Mouse (Mus musculus) megakaryocyte, adult 5-6 weeks (primary cell): ENCODE data around the gene Gm10670. TPM values are rescaled to one million over a fixed set of nuclear protein-coding genes. Genes with fewer than 3 reads are reported as not detected.
"Not testable (repeated sequence)": the region's sequence is repeated elsewhere in the genome, so short reads cannot be mapped to it uniquely, and the experiment has no call there.

Source experiments
- ATAC-seq: 2 replicates; pipeline ENCODE4 v1.8.0; 2016; ENCODE audit warnings: mild to moderate bottlenecking, inconsistent platforms; ENCODE audit not compliant: poor library complexity, severe bottlenecking
- total RNA-seq, 2 experiments: library from RNA; stranded (forward) in 1 of 2; stranded (reverse) in 1 of 2; fragments of 153-499, 151-499 nt in 1 of 2; fragments of 221-1000, 200-1000 nt in 1 of 2; gene quantifications; 2 replicates each; pipeline versions ENCODE4 v1.2.3 to v1.2.4; 2015 to 2017

The Gm10670 gene
- total RNA-seq (2015) (not detected in 2 replicates), total RNA-seq (2017) (not detected in 2 replicates)

DNA sequence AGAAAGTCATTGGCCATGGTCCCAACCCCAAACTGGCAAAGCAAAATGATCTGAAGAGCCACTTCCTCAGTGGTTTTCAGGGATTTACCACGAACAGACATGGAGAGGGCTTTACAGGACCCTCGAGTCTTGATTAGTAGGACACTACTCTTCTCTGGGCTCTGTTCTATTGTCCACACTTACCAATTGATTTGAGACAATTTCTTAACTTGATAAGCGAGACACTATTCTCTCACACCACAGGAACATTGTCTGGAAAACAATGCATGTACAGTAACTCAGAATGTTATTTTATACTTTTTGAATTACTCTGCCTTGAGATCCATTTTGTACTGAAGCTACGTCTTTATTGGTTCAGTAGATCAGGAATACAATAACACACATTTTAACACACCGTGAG, at the start of gene Gm10670:
Gm10670 (minus strand) TSS at position 101 of the 400 bp plus-strand sequence.
- not testable (repeated sequence) for ATAC-seq

DNA sequence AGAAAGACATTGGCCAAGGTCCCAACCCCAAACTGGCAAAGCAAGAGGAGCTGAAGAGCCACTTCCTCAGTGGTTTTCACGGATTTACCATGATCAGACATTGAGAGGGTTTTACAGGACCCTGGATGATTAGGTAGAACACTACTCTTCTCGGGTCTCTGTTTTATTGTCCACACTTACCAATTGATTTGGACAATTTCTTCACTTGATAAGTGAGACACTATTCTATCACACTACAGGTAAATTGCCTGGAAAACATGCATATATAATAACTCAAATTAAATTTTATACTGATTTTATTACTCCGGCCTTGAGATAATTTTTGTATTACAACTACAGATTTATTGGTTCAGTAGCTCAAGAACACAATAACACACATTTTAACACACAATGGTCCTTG, 35.7 kb upstream of the Gm10670 start, which contains the start of gene Vmn1r103:
Vmn1r103 (minus strand) TSS at position 101 of the 400 bp plus-strand sequence.
- not testable (repeated sequence) for ATAC-seq

DNA sequence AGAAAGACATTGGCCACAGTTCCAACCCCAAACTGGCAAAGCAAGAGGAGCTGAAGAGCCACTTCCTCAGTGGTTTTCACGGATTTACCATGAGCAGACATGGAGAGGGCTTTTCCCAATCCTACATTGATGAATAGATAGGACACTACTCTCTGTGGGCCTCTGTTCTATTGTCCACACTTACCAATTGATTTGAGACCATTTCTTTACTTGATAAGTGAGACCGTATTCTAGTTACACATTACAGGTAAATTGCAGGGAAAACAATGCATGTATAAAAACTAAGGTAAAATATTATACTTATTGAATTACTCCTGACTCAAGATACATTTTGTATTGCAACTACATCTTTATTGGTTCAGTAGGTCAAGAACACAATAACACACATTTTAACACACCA, 32.2 kb downstream of the Gm10670 start, which contains the start of gene Vmn1r101:
Vmn1r101 (minus strand) TSS at position 101 of the 400 bp plus-strand sequence.
- not testable (repeated sequence) for ATAC-seq

Other genes with a start within 250 kb of the Gm10670 start
- gene Gm4498, start 241.1 kb downstream of the Gm10670 start, total RNA-seq (2015): not detected in 2 replicates
- gene Gm4498, start 241.1 kb downstream of the Gm10670 start, total RNA-seq (2017): not detected in 2 replicates
- not detected in 2 replicates for gene Gm5890, start 212.1 kb downstream of the Gm10670 start, total RNA-seq (2015)
- gene Gm5890, start 212.1 kb downstream of the Gm10670 start, total RNA-seq (2017): not detected in 2 replicates
- not detected in 2 replicates for gene Gm4133, start 140.9 kb downstream of the Gm10670 start, total RNA-seq (2015)
- gene Gm4133, start 140.9 kb downstream of the Gm10670 start, total RNA-seq (2017): not detected in 2 replicates
- not detected in 2 replicates for gene Gm5728, start 99.5 kb downstream of the Gm10670 start, total RNA-seq (2015)
- not detected in 2 replicates for gene Gm5728, start 99.5 kb downstream of the Gm10670 start, total RNA-seq (2017)
- not detected in 2 replicates for gene Vmn1r100, start 57.0 kb downstream of the Gm10670 start, total RNA-seq (2015)
- gene Vmn1r100, start 57.0 kb downstream of the Gm10670 start, total RNA-seq (2017): not detected in 2 replicates
- gene Vmn1r101, start 32.3 kb downstream of the Gm10670 start, total RNA-seq (2015): not detected in 2 replicates
- not detected in 2 replicates for gene Vmn1r101, start 32.3 kb downstream of the Gm10670 start, total RNA-seq (2017)
- not detected in 2 replicates for gene Vmn1r103, start 35.6 kb upstream of the Gm10670 start, total RNA-seq (2015)
- gene Vmn1r103, start 35.6 kb upstream of the Gm10670 start, total RNA-seq (2017): not detected in 2 replicates
- not detected in 2 replicates for gene Vmn1r104, start 58.9 kb upstream of the Gm10670 start, total RNA-seq (2015)
- gene Vmn1r104, start 58.9 kb upstream of the Gm10670 start, total RNA-seq (2017): not detected in 2 replicates
- not detected in 2 replicates for gene Gm5726, start 70.8 kb upstream of the Gm10670 start, total RNA-seq (2015)
- not detected in 2 replicates for gene Gm5726, start 70.8 kb upstream of the Gm10670 start, total RNA-seq (2017)
- gene Gm4141, start 101.3 kb upstream of the Gm10670 start, total RNA-seq (2015): not detected in 2 replicates
- not detected in 2 replicates for gene Gm4141, start 101.3 kb upstream of the Gm10670 start, total RNA-seq (2017)
- gene Gm4513, start 124.1 kb upstream of the Gm10670 start, total RNA-seq (2015): not detected in 2 replicates
- not detected in 2 replicates for gene Gm4513, start 124.1 kb upstream of the Gm10670 start, total RNA-seq (2017)
- not detected in 2 replicates for gene Vmn1r107, start 194.0 kb upstream of the Gm10670 start, total RNA-seq (2015)
- gene Vmn1r107, start 194.0 kb upstream of the Gm10670 start, total RNA-seq (2017): not detected in 2 replicates
- not detected in 2 replicates for gene Vmn1r111, start 228.3 kb upstream of the Gm10670 start, total RNA-seq (2015)
- not detected in 2 replicates for gene Vmn1r111, start 228.3 kb upstream of the Gm10670 start, total RNA-seq (2017)